Mouse (Mus musculus): ENCODE results near the gene S100a3.

DNA sequence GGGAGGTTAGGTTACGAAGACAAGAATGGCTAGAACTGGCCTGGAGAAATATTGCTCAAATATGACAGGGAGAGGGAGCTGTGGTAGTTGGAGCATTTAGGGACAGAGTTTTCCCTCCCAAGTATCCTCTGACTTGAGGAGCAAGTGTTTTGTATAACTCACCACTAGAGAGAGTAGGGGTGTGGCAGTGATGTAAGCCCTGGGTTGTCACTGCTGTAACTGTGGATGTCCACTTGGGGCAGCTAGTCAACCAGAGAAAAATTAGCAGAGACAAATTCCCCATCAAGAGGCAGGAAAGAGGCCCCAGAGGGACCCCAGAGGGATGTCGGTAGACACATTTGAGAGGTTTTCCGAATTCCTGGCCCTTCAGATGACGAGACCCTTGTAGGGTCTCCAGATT lies 35.0 kb upstream of the S100a3 start:
- TF ChIP-seq POLR2A (IDR thresholded peaks at IDR 0.05; ENCODE audit: borderline replicate concordance, insufficient read depth, low read length), result no peak
- TF ChIP-seq CTCF (IDR thresholded peaks at IDR 0.05; ENCODE audit: borderline replicate concordance, insufficient read depth, low read depth, low read length), result peak; percentile 50; the same call in 1 of the 2 replicates
